Mouse (Mus musculus) forebrain, embryonic 14.5 days (tissue): ENCODE results near the gene Ak5. TPM values are rescaled to one million over a fixed set of nuclear protein-coding genes. Genes with fewer than 3 reads are reported as not detected.

Experiments
- ATAC-seq: fragments of 200-750 bp; cut with Nextera tagmentation; 2 replicates; pipeline ENCODE4 v1.8.0; 2017; ENCODE audit warnings: mild to moderate bottlenecking, moderate library complexity
- DNase-seq: peaks from one replicate; pipeline ENCODE4 v3.0.0-alpha.2; 2015; ENCODE audit warnings: low spot score
- H3K27ac ChIP-seq: fragments of 300-500 bp; sonication (generic); 2 replicates; pipeline ENCODE4 v1.5.1; 2014; ENCODE audit warnings: low read depth, mild to moderate bottlenecking, control low read depth, low read length, moderate library complexity
- H3K27me3 ChIP-seq: fragments of 300-500 bp; sonication (generic); replicated peaks from 2 replicates; pipeline ENCODE4 v1.6.1; 2014; ENCODE audit warnings: low read length, control low read depth, mixed read lengths; ENCODE audit not compliant: control insufficient read depth, insufficient read depth
- H3K36me3 ChIP-seq: fragments of 300-500 bp; sonication (generic); 2 replicates; pipeline ENCODE4 v1.6.1; 2014; ENCODE audit warnings: low read length, control low read depth; ENCODE audit not compliant: control insufficient read depth, insufficient read depth
- H3K4me1 ChIP-seq: fragments of 300-500 bp; sonication (generic); 2 replicates; pipeline ENCODE4 v1.6.1; 2014; ENCODE audit warnings: antibody characterized with exemption, low read length, control low read depth; ENCODE audit not compliant: control insufficient read depth, insufficient read depth
- H3K4me2 ChIP-seq: fragments of 300-500 bp; sonication (generic); 2 replicates; pipeline ENCODE4 v1.6.1; 2014; ENCODE audit warnings: mild to moderate bottlenecking, control low read depth, low read length
- H3K4me3 ChIP-seq: fragments of 300-500 bp; sonication (generic); 2 replicates; pipeline ENCODE4 v1.5.1; 2014; ENCODE audit warnings: low read depth, low read length, control low read depth
- H3K9ac ChIP-seq: fragments of 300-500 bp; sonication (generic); 2 replicates; pipeline ENCODE4 v1.6.1; 2014; ENCODE audit warnings: mild to moderate bottlenecking, low read length, control low read depth, moderate library complexity
- H3K9me3 ChIP-seq: fragments of 300-500 bp; sonication (generic); replicated peaks from 2 replicates; pipeline ENCODE4 v1.6.1; 2016; ENCODE audit warnings: low read length, control low read depth, mixed read lengths; ENCODE audit not compliant: control insufficient read depth
- WGBS: fragments of 180-500 bp; shearing (Covaris S2); extraction: QIAGEN DNeasy Blood & Tissue Kit; methylation state at CpG from one replicate; pipeline ENCODE4 v1.1.7; 2014; 5-methylcytosine and 5-hydroxymethylcytosine counted together
- polyA plus RNA-seq: library from polyadenylated mRNA; unstranded; fragments of >200 nt; fragmentation: Nextera tagmentation; extraction: Ambion mirVana; gene quantifications from 2 replicates; pipeline ENCODE4 v1.2.1, GENCODE M21; 2014

The Ak5 gene
- polyA plus RNA-seq, 1 experiment from 2014 or later: 4.9 TPM

DNA sequence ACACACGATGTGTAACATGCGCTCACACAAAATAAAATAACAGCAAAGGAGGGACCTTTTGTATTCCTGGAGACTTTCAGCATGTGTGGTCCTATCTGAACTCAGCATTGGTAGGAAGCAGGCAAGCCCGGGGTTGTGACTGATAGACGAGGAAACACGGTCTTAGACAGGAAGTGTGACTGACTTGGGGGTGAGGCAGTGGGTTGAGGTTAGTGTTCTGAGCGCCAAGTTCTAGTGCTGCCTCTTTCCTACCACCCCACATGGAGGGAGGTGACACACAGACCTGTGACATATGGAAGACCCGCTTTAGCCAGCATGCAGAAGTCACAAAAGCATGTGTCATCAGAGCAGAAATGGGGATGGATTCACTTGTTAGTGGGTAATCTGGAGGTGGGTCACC, 158.9 kb downstream of the Ak5 start:
- Histone ChIP-seq H3K4me2 (no peak overlapping the region), H3K9ac (no peak overlapping the region)

DNA sequence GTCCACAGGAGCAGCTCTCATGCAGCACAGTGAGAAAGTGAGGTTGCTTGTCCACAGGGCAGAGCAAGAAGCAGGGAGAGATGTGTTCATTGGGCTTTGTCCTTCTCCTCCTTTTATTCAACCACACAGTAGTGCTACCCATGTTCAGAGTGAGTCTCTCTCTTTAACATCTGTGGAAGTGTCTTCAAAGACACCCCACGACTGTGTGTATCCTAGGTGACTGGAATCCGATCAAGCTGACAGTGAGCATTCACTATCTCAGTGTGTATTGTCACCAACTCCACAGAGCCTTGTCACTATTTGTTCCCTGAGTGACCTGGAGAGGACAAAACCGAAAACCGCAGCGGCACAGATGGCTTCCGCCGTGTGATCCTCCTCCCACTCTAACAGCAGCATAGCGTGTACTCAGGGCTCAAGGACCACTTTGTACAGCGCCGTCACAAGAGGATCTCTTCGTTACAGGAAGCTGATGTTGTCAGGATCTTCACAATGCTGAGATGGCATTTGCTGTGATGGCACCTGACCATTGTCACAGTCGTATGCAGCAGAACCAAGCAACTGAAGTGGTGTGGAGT, 159.7 kb downstream of the Ak5 start:
- H3K36me3 ChIP-seq: no peaks in the 10 kb centered on the region
- H3K4me3 ChIP-seq: no peak overlapping the region
- no peak overlapping the region for H3K4me2 ChIP-seq
- DNase-seq (no peak), ATAC-seq (0 out of 2 replicates have a peak, but pooled peaks have one; percentile 18)
- no peak overlapping the region for H3K9ac ChIP-seq
- H3K27me3 ChIP-seq: no peaks in the 10 kb centered on the region
- H3K27ac ChIP-seq: no peak overlapping the region
- 82% methylated on average over 12 of the region's 12 CpGs for WGBS
- no peaks in the 10 kb centered on the region for H3K9me3 ChIP-seq
- H3K4me1 ChIP-seq: no peaks in the 10 kb centered on the region

More for the DNA sequence above, 158.9 kb downstream of the Ak5 start:
- H3K4me1 ChIP-seq: no peaks in the 10 kb centered on the region
- no peaks in the 10 kb centered on the region for H3K9me3 ChIP-seq
- H3K36me3 ChIP-seq: no peaks in the 10 kb centered on the region
- no peak overlapping the region for H3K27ac ChIP-seq
- H3K27me3 ChIP-seq: no peaks in the 10 kb centered on the region
- no peak for ATAC-seq
- WGBS: 94% methylated on average over 7 of the region's 7 CpGs
- no peak overlapping the region for H3K4me3 ChIP-seq
- no peak for DNase-seq

DNA sequence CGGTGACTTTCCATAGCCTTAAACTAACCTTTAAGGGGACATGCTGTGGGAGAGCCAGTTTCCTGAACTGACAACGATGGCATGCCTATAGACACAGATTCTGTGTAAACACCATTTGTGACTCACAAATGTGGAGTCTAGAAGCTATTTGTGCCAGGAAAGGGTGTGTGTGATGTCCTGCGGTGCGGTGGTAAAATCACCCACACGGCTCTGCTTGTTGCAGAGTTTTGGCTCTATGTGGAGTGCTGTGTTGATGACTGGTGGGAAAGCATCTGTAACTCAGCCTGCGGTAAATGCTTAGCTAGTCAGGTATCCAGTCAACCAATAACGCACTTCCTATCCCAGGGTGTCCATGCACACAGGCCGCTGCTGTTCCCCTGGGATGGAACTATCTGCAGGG, 160.3 kb downstream of the Ak5 start:
- DNase-seq: no peak
- no peak overlapping the region for H3K27ac ChIP-seq
- no peaks in the 10 kb centered on the region for H3K27me3 ChIP-seq
- WGBS: 78% methylated on average over 8 of the region's 8 CpGs
- H3K4me3 ChIP-seq: no peak overlapping the region
- H3K4me2 ChIP-seq: no peak overlapping the region
- ATAC-seq: no peak
- H3K9ac ChIP-seq: no peak overlapping the region
- H3K9me3 ChIP-seq: no peaks in the 10 kb centered on the region
- H3K36me3 ChIP-seq: no peaks in the 10 kb centered on the region
- no peaks in the 10 kb centered on the region for H3K4me1 ChIP-seq

DNA sequence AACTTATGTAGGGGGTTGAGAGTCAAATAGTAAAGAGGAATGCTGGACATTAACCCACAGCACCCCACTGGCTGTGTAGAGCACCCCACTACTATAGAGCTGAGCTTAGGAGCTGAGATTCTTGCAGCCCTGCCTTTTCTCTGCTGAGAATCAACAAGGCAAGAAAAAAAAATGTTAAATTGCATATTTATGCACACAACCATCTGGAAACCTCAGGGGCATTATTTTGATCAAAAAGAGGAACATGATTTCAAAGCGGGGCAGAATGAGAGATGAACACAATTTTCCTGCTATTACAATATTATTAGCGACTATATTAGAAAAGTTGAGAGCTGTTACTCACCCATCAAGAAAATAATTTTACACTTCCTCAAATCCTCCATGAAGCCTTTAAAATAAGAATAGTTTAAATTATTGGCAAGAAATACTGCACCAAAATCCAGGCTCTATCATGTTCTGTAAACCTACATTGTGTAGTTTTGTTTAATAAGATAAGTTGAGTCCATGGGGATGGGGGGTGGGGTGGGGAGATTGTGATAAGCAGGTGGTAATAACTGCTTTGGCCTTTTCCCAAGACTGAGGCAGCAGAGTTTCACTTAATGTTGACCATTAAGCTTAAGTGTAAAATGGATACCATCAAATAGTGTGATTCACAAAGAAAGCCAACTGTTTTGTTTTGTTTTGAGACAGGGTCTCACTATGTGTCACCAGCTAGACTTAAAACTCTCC, 169.0 kb downstream of the Ak5 start:
- ATAC-seq: no peak
- DNase-seq: no peak
- H3K9me3 ChIP-seq: no peaks in the 10 kb centered on the region
- H3K4me2 ChIP-seq: no peak overlapping the region
- no peak overlapping the region for H3K27ac ChIP-seq
- 80% methylated on average over 2 of the region's 2 CpGs for WGBS
- H3K36me3 ChIP-seq: no peaks in the 10 kb centered on the region
- H3K27me3 ChIP-seq: no peaks in the 10 kb centered on the region
- H3K4me1 ChIP-seq: peaks cover 11% of the 10 kb centered on the region
- no peak overlapping the region for H3K9ac ChIP-seq
- no peak overlapping the region for H3K4me3 ChIP-seq

DNA sequence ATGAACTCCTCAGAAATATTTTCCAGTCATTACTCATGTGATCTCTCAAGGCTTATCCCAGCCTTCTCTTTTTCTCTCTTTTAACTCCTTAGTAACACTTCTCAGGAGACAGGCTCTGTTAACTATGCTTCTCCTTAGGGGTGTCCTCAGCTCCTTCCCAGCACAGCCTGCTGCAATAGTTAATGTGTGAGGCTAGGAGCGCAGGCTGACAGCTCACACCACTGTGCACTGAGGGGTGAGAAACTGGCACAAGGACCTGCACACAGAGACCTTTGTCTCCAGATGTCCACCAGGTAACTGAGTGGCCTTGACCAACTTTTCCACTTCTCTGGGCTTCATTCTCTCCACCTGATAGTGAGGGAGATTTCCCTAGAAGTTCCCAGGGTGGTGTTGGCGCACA, 170.3 kb downstream of the Ak5 start:
- Histone ChIP-seq H3K4me1 (peaks cover 11% of the 10 kb centered on the region), H3K9me3 (no peaks in the 10 kb centered on the region)
- 87% methylated on average over 2 of the region's 2 CpGs for WGBS

DNA sequence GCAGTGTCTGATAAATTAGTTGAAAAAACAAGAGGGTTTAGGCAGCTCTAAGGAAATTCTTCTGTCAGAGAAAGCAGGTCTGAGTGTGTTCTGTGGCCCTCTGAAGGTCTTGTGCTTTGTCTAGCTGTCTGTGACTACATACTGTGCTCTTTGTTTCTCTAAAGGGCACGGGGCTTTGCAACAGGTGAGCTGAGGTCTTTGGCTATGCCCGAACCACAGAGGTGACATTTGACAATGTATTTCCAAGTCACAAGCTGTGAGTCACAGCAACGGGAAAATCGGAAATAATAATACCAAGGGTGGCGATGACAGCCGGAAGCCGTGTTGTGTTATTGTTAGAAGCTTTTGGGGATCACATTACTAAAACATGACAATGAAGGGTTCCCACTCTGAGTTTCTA, 171.1 kb downstream of the Ak5 start:
- H3K27me3 ChIP-seq: no peaks in the 10 kb centered on the region
- DNase-seq (no peak), ATAC-seq (no peak)
- H3K4me3 ChIP-seq: no peak overlapping the region
- no peak overlapping the region for H3K27ac ChIP-seq
- 77% methylated on average over 7 of the region's 7 CpGs for WGBS
- peaks cover 11% of the 10 kb centered on the region for H3K4me1 ChIP-seq
- no peaks in the 10 kb centered on the region for H3K9me3 ChIP-seq
- H3K4me2 ChIP-seq: no peak overlapping the region
- no peaks in the 10 kb centered on the region for H3K36me3 ChIP-seq
- H3K9ac ChIP-seq: no peak overlapping the region

More for the DNA sequence above, 170.3 kb downstream of the Ak5 start:
- H3K9ac ChIP-seq: no peak overlapping the region
- H3K27me3 ChIP-seq: no peaks in the 10 kb centered on the region
- H3K36me3 ChIP-seq: no peaks in the 10 kb centered on the region
- no peak overlapping the region for H3K27ac ChIP-seq
- H3K4me2 ChIP-seq: no peak overlapping the region
- ATAC-seq: no peak
- no peak for DNase-seq
- H3K4me3 ChIP-seq: no peak overlapping the region

DNA sequence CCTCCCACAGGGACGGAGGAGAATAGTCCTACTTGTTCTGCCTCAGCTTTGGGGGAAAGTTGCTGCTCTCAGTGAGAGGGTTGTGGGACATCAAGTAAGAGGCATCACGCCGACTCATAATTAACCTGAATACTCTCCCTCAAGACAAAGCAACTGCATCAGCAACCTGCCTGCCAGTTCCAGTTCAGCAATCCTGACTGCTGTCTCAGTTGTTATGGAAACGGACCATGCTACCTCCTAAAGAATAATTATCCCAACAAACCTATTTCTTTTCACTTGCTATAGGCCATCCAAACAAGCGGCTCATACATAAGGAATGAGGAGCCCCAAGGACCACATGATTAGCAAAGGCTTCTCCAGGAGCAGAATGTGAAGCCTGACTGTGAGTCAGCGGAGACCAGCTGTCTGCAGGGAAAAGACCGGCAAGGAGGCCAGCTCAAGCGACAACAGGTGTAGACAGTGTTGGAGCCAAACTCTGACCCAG, 172.7 kb downstream of the Ak5 start:
- Histone ChIP-seq H3K4me2 (no peak overlapping the region), H3K4me3 (no peak overlapping the region), H3K9ac (no peak overlapping the region), H3K27ac (no peak overlapping the region), H3K9me3 (no peaks in the 10 kb centered on the region), H3K4me1 (peaks cover 11% of the 10 kb centered on the region), H3K36me3 (no peaks in the 10 kb centered on the region), H3K27me3 (no peaks in the 10 kb centered on the region)
- ATAC-seq (peak; percentile 35), DNase-seq (peak; percentile 44)
- 44% methylated on average over 8 of the region's 8 CpGs for WGBS

DNA sequence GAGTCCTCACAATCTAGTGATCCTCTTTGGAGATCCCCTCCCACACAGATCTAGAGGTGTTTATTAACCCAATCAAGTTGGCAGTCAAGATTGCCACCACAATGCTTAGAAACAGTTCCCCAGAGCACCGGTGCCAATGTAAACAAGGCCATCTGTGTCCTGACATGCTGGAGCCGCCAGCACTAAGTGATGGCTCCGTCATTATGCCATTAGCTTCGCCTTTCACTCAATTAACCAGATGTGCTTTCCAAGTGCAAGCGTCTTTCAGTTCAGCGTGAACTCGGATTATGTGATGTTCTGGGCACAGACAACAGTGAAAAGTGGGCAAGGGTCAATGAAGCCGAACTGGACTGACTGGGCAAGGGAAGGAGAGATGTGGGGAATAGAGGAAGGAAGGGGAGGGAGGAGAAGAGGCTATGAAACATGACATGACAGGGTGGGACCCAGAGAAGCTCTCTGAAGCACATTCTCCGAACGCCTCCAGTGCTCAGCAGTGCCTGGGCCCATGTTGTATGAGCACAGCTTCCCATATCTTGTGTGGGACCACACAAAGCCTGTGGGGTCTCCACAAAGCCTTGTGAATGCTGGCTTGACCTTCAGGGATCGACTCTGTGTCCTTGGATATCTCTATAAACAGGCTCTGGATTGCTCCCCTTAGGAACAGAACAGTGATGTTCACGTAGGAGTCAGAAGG, 173.3 kb downstream of the Ak5 start:
- no peak overlapping the region for H3K4me2 ChIP-seq
- H3K9ac ChIP-seq: no peak overlapping the region
- WGBS: 53% methylated on average over 12 of the region's 12 CpGs
- DNase-seq (peak; percentile 50), ATAC-seq (peak; percentile 45; the same call in 1 of the 2 replicates)
- no peak overlapping the region for H3K27ac ChIP-seq
- no peaks in the 10 kb centered on the region for H3K9me3 ChIP-seq
- H3K36me3 ChIP-seq: no peaks in the 10 kb centered on the region
- H3K27me3 ChIP-seq: no peaks in the 10 kb centered on the region
- no peak overlapping the region for H3K4me3 ChIP-seq
- peaks cover 11% of the 10 kb centered on the region for H3K4me1 ChIP-seq

DNA sequence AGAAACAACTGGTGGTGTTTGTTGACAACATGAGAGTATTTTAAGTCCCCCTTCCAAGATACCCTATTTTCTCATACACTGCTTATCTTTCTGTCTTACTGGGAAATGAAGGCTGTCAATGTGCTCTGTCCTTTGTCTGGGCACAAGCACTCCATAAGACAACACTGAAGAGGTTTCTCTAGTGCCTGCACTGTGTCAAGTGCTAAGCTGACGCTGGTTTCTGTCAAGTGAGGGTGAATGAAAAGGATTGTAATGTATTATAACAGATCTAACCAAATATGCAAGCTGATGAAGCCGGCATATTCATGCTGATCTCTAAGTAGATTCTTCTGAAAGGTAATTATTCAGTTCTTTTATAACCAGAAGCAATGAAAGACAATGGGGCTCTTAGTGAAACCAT, 174.3 kb downstream of the Ak5 start:
- peaks cover 11% of the 10 kb centered on the region for H3K4me1 ChIP-seq
- no peak for ATAC-seq
- no peak overlapping the region for H3K27ac ChIP-seq
- no peaks in the 10 kb centered on the region for H3K9me3 ChIP-seq
- H3K36me3 ChIP-seq: no peaks in the 10 kb centered on the region
- no peak overlapping the region for H3K9ac ChIP-seq
- H3K27me3 ChIP-seq: no peaks in the 10 kb centered on the region
- no peak for DNase-seq
- WGBS: 61% methylated on average over 2 of the region's 2 CpGs
- H3K4me3 ChIP-seq: no peak overlapping the region
- no peak overlapping the region for H3K4me2 ChIP-seq
